Mouse (Mus musculus): Measurements from ENCODE around the gene Mtf2. TPM values are rescaled to one million over a fixed set of nuclear protein-coding genes. Genes with fewer than 3 reads are reported as not detected.
"Not testable (repeated sequence)": the region's sequence is repeated elsewhere in the genome, so short reads cannot be mapped to it uniquely, and the experiment has no call there.

Gene Mtf2
- 47.5 TPM in 2 replicates for polyA plus RNA-seq (2012; rRNA removed)
- 97.8 and 109 TPM in 2 replicates for polyA plus RNA-seq (2014; fragmentation: Nextera tagmentation; extraction: Ambion mirVana)

DNA sequence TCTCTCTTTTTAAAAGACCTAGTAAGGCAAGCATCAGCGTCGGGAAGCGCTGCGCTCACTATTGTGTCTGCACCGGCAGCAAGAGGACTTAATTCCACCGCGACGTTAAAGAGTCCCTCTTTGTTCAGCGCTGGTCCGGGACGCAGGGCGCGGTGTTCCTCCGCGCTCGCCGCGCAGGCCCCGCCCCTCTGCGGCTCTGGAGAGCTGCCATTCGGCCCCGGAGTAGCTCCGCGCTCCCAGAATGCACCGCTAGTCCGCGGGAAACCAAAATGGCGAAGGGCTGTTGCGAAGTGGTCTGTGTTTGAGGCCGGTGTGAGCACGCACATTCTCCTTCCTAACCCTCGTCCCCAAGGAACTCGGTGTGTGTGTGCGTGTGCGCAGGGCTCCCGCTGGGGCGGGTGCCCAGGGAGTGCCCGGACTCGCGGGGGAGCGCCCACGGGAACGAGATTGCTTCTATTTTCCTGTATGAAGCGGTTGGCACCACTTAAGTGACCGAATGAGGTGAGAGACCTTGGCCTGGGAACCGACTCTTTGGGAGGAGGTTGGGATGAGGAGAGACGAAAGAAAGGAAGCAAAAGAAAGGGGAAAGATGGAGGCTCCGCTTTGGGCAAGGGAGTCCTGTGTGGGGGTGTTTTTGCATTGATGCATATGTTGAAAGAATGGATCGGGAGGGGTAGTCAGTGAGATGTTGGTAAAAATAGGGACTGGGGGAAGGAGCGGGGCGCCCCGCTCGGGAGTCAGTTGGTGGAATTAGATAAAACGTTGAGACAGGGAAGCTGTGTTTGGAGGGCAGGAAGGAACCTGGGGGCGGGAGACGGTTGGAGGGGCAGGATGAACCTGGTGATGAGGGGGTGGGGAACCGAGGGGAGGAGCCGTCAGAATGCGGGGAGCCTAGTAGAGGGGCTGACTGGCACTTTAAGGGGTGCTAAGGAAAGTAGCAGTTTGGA lies at the start of gene Mtf2:
Mtf2 (plus strand) TSS at position 210 of the 947 bp plus-strand sequence.
- Histone ChIP-seq H3K9me3 (ENCODE audit: control insufficient read depth, low read length) (0 out of 2 replicates have a peak, but pooled peaks cover 3% of the 10 kb centered on the region), H3K4me1 (ENCODE audit: control insufficient read depth, insufficient read depth, low read length) (no peaks in the 10 kb centered on the region; the same call in 1 of the 2 replicates), H3K4me3 (replicated peaks; ENCODE audit: low read length) (peak within 1 kb of the TSS; percentile 52), H3K36me3 (ENCODE audit: control insufficient read depth, insufficient read depth, low read length) (peaks cover 23% of the 10 kb centered on the region), H3K4me2 (replicated peaks; ENCODE audit: low read depth, low read length, severe bottlenecking) (peak within 1 kb of the TSS; percentile 56), H3K27me3 (ENCODE audit: control insufficient read depth, insufficient read depth, low read length) (no peaks in the 10 kb centered on the region), H3K27ac (replicated peaks; ENCODE audit: low read depth, low read length) (peak within 1 kb of the TSS; percentile 79), H3K9ac (ENCODE audit: low read depth, low read length, severe bottlenecking) (peak within 1 kb of the TSS; percentile 81)
- peak; percentile 98; the same call in 1 of the 2 replicates for TF ChIP-seq POLR2A (IDR thresholded peaks at IDR 0.05; ENCODE audit: borderline replicate concordance, extremely low read depth, insufficient read depth, insufficient read length)
- 1% methylated on average over 59 of the region's 59 CpGs for WGBS
- peak; percentile 98 for ATAC-seq (ENCODE audit: low FRiP score, low read depth)
- peak; percentile 98 for DNase-seq (ENCODE audit: low spot score)

- H3K36me3 ChIP-seq (ENCODE audit: control insufficient read depth, insufficient read depth, low read length), result no peaks in the 10 kb centered on the region
- no peak overlapping the region for H3K9ac ChIP-seq (ENCODE audit: low read depth, low read length, severe bottlenecking)
- 40% methylated on average over 2 of the region's 2 CpGs for WGBS
- no peak overlapping the region for H3K4me2 ChIP-seq (replicated peaks; ENCODE audit: low read depth, low read length, severe bottlenecking)
- H3K4me1 ChIP-seq (ENCODE audit: control insufficient read depth, insufficient read depth, low read length), result no peaks in the 10 kb centered on the region; the same call in 1 of the 2 replicates
- ATAC-seq (ENCODE audit: low FRiP score, low read depth) (no peak), DNase-seq (ENCODE audit: low spot score) (no peak)
- no peak for TF ChIP-seq POLR2A (IDR thresholded peaks at IDR 0.05; ENCODE audit: borderline replicate concordance, extremely low read depth, insufficient read depth, insufficient read length)
- H3K9me3 ChIP-seq (ENCODE audit: control insufficient read depth, low read length), result no peaks in the 10 kb centered on the region
- H3K27ac ChIP-seq (replicated peaks; ENCODE audit: low read depth, low read length), result no peak overlapping the region
- no peak overlapping the region for H3K4me3 ChIP-seq (replicated peaks; ENCODE audit: low read length)
- no peaks in the 10 kb centered on the region for H3K27me3 ChIP-seq (ENCODE audit: control insufficient read depth, insufficient read depth, low read length)
Measured at GRCm38 (mm10) chr5:108017232-108017631, 48.2 kb upstream of the Mtf2 start.

DNA sequence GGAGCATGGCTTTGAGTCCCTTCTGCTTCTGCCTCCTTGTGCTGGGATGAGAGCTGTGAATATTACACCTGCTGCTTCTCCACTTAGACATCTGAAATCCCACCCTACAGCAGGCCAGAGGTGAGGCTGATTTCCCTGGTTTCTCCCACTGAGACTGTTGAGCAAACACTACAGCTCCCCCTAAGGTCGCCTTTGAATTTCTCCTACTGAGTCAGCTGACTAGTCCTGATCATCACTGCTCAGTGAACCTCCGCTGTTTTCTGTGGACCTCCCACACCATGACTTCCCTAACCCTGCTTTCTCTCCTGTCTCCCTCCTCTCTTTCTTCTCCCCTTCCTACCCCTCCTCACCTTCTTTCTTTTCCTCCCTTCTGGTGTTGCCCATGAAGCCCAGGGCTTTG lies 46.1 kb upstream of the Mtf2 start:
- H3K4me2 ChIP-seq (replicated peaks; ENCODE audit: low read depth, low read length, severe bottlenecking), result no peak overlapping the region
- no peak for ATAC-seq (ENCODE audit: low FRiP score, low read depth)
- 27% methylated on average over 2 of the region's 2 CpGs for WGBS
- H3K27me3 ChIP-seq (ENCODE audit: control insufficient read depth, insufficient read depth, low read length), result no peaks in the 10 kb centered on the region
- TF ChIP-seq POLR2A (IDR thresholded peaks at IDR 0.05; ENCODE audit: borderline replicate concordance, extremely low read depth, insufficient read depth, insufficient read length), result no peak
- H3K4me1 ChIP-seq (ENCODE audit: control insufficient read depth, insufficient read depth, low read length), result peaks cover 3% of the 10 kb centered on the region; the same call in 1 of the 2 replicates
- DNase-seq (ENCODE audit: low spot score), result no peak
- H3K9ac ChIP-seq (ENCODE audit: low read depth, low read length, severe bottlenecking), result no peak overlapping the region
- H3K36me3 ChIP-seq (ENCODE audit: control insufficient read depth, insufficient read depth, low read length), result no peaks in the 10 kb centered on the region
- no peaks in the 10 kb centered on the region for H3K9me3 ChIP-seq (ENCODE audit: control insufficient read depth, low read length)
- H3K4me3 ChIP-seq (replicated peaks; ENCODE audit: low read length), result no peak overlapping the region
- H3K27ac ChIP-seq (replicated peaks; ENCODE audit: low read depth, low read length), result no peak overlapping the region

- WGBS, result 27% methylated on average over 3 of the region's 3 CpGs
- TF ChIP-seq POLR2A (IDR thresholded peaks at IDR 0.05; ENCODE audit: borderline replicate concordance, extremely low read depth, insufficient read depth, insufficient read length), result no peak
- ATAC-seq (ENCODE audit: low FRiP score, low read depth), result no peak
- Histone ChIP-seq H3K4me2 (replicated peaks; ENCODE audit: low read depth, low read length, severe bottlenecking) (no peak overlapping the region), H3K9ac (ENCODE audit: low read depth, low read length, severe bottlenecking) (no peak overlapping the region), H3K27ac (replicated peaks; ENCODE audit: low read depth, low read length) (no peak overlapping the region), H3K9me3 (ENCODE audit: control insufficient read depth, low read length) (no peaks in the 10 kb centered on the region), H3K27me3 (ENCODE audit: control insufficient read depth, insufficient read depth, low read length) (no peaks in the 10 kb centered on the region), H3K4me3 (replicated peaks; ENCODE audit: low read length) (no peak overlapping the region), H3K36me3 (ENCODE audit: control insufficient read depth, insufficient read depth, low read length) (no peaks in the 10 kb centered on the region), H3K4me1 (ENCODE audit: control insufficient read depth, insufficient read depth, low read length) (0 out of 2 replicates have a peak, but pooled peaks cover 3% of the 10 kb centered on the region)
- no peak for DNase-seq (ENCODE audit: low spot score)
Measured at GRCm38 (mm10) chr5:108021346-108021745, 44.1 kb upstream of the Mtf2 start.

DNA sequence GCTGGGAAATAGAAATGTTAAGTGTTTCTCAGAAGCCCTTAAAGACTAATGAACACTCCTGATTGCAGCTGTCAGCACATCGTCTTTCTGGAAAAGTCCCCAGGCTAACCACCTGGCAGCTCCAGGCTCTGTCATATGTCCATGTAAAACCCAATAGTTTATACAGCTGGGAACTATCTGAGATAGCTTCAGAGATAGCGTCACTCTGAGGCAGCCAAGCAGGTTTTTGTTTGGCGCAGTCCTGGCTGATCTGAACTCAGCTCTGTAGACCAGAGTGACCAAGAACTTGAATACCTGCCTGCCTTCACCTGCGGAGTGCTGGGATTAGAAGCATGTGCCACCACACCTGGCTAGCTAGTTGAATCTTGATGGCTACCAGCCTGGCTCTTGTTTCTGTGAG lies 37.2 kb upstream of the Mtf2 start:
- no peaks in the 10 kb centered on the region for H3K9me3 ChIP-seq (ENCODE audit: control insufficient read depth, low read length)

DNA sequence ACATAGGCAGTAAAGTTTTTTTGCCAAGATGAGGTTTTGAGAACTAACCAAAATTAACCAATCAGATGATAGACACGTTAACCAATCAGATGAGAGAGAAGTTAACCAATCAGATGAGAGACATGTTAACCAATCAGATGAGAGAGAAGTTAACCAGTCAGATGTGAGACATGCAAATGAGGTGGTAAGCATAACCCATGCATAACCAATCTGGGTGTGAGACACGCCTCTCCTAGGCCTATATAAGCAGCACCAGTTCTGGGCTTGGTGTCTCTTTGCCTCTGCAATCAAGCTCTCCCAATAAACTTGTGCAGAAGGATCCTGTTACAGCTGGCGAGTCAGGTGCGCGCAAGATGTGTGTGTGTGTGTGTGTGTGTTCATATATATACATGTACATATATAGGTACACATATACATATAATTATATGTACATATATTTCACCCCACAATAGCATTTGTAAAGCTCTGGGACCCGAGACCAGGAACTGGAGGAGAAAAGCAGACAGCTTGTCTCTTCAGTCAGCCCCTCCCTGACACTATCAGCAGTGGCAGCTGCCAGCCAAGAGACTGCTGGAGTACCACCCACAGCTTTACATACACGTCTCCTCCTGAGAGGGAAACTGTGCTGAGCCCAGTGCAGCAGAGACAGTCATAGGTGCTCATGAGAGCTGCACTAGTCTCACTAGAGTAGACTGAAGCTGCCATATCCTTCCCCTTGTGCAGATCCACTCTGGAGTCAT lies 36.5 kb upstream of the Mtf2 start:
- not testable (repeated sequence) for H3K27ac ChIP-seq (replicated peaks; ENCODE audit: low read depth, low read length); H3K27me3 ChIP-seq (ENCODE audit: control insufficient read depth, insufficient read depth, low read length); H3K4me1 ChIP-seq (ENCODE audit: control insufficient read depth, insufficient read depth, low read length); ATAC-seq (ENCODE audit: low FRiP score, low read depth); H3K36me3 ChIP-seq (ENCODE audit: control insufficient read depth, insufficient read depth, low read length); DNase-seq (ENCODE audit: low spot score); H3K9me3 ChIP-seq (ENCODE audit: control insufficient read depth, low read length); H3K4me2 ChIP-seq (replicated peaks; ENCODE audit: low read depth, low read length, severe bottlenecking); H3K4me3 ChIP-seq (replicated peaks; ENCODE audit: low read length); H3K9ac ChIP-seq (ENCODE audit: low read depth, low read length, severe bottlenecking)
- 89% methylated on average over 7 of the region's 7 CpGs for WGBS

More for the DNA sequence above, 37.2 kb upstream of the Mtf2 start:
- no peak overlapping the region for H3K9ac ChIP-seq (ENCODE audit: low read depth, low read length, severe bottlenecking)
- H3K4me3 ChIP-seq (replicated peaks; ENCODE audit: low read length), result no peak overlapping the region
- no peak for TF ChIP-seq POLR2A (IDR thresholded peaks at IDR 0.05; ENCODE audit: borderline replicate concordance, extremely low read depth, insufficient read depth, insufficient read length)
- no peaks in the 10 kb centered on the region for H3K36me3 ChIP-seq (ENCODE audit: control insufficient read depth, insufficient read depth, low read length)
- no peak for DNase-seq (ENCODE audit: low spot score)
- ATAC-seq (ENCODE audit: low FRiP score, low read depth), result no peak
- H3K4me2 ChIP-seq (replicated peaks; ENCODE audit: low read depth, low read length, severe bottlenecking), result no peak overlapping the region
- 83% methylated on average over 4 of the region's 4 CpGs for WGBS
- H3K27ac ChIP-seq (replicated peaks; ENCODE audit: low read depth, low read length), result no peak overlapping the region
- 0 out of 2 replicates have a peak, but pooled peaks cover 3% of the 10 kb centered on the region for H3K4me1 ChIP-seq (ENCODE audit: control insufficient read depth, insufficient read depth, low read length)
- no peaks in the 10 kb centered on the region for H3K27me3 ChIP-seq (ENCODE audit: control insufficient read depth, insufficient read depth, low read length)

All from limb, embryonic 14.5 days (tissue).